Comparison of ENCODE assay signal across 13 mouse cellular contexts in genomic region chr8:115854209-115854900, GRCm38 (mm10).
DNase-seq lines count a peak whose midpoint lies in the region.
"Had no signal": no experiment of that assay in that cellular context is flagged by ENCODE, and none has a peak within 500 bp of the region (broad histone marks: within the 10 kb centered on the region; RNA-seq: fewer than 3 reads in every experiment).

No protein-coding gene starts in this region.

- DNase-seq in adrenal gland, postnatal 10 days = peak; percentile 9
- DNase-seq in adrenal gland, postnatal 25 days = no peak
- DNase-seq in lung, postnatal 14 days = peak; percentile 19
- DNase-seq in lung, postnatal 4 days = no peak
- peak; percentile 73 for DNase-seq in gastrocnemius, postnatal 14 days
- peak; percentile 65 for DNase-seq in heart, postnatal 4 days
- DNase-seq in retina, embryonic 14.5 days (ENCODE audit: low spot score) = no peak
- DNase-seq in ovary, postnatal 36 days (ENCODE audit: low spot score) = no peak
- DNase-seq: adrenal gland, adult 2 months; cerebellum, postnatal 14 days; kidney, postnatal 4 days; layer of hippocampus, postnatal 36 days; right cerebral cortex, postnatal 25 days had no signal

- intact Hi-C loops in gastrocnemius, postnatal 14 days (cut with DNase I; ENCODE audit: low total_unique reads) = no loop called here

Comparison
In these comparisons a context has a peak if more than half of its experiments do, and no peak if none do; other contexts are left out.
1. DNase-seq: peak in adrenal gland, postnatal 10 days (single experiment), lung, postnatal 14 days (single experiment), gastrocnemius, postnatal 14 days (single experiment) and heart, postnatal 4 days (single experiment); none in adrenal gland, postnatal 25 days (single experiment), lung, postnatal 4 days (0 of 2), retina, embryonic 14.5 days (single experiment) and ovary, postnatal 36 days (single experiment).